Mouse (Mus musculus): ENCODE results near the gene Cox5b. TPM values are rescaled to one million over a fixed set of nuclear protein-coding genes. Genes with fewer than 3 reads are reported as not detected.

Gene Cox5b
- polyA plus RNA-seq, 1 experiment from 2014 or later, result 823 TPM

- no peak for ATAC-seq
- no peak overlapping the region for H3K4me3 ChIP-seq (ENCODE audit: low read length)
- no peak overlapping the region for H3K9ac ChIP-seq (ENCODE audit: low read depth, low read length)
- H3K4me2 ChIP-seq (ENCODE audit: low read length), result no peak overlapping the region
- 59% methylated on average over 7 of the region's 7 CpGs for WGBS
- no peaks in the 10 kb centered on the region for H3K27me3 ChIP-seq (replicated peaks; ENCODE audit: control insufficient read depth, insufficient read depth, low read length)
- no peaks in the 10 kb centered on the region for H3K36me3 ChIP-seq (ENCODE audit: control insufficient read depth, insufficient read depth, low read length)
- H3K9me3 ChIP-seq (ENCODE audit: control insufficient read depth, low read length), result no peaks in the 10 kb centered on the region
- no peak overlapping the region for H3K27ac ChIP-seq (ENCODE audit: low read depth, low read length)
- no peaks in the 10 kb centered on the region for H3K4me1 ChIP-seq (ENCODE audit: control insufficient read depth, insufficient read depth, low read depth, low read length)
Measured at GRCm38 (mm10) chr1:36680893-36681292, 10.4 kb upstream of the Cox5b start.

GRCm38 (mm10) chr1:36682620-36683355 is 8.5 kb upstream of the Cox5b start, which contains the start of gene Fam178b:
TSS of gene Fam178b (minus strand) at chr1:36683183.
- 93% methylated on average over 39 of the region's 39 CpGs for WGBS
- Histone ChIP-seq H3K36me3 (ENCODE audit: control insufficient read depth, insufficient read depth, low read length) (no peaks in the 10 kb centered on the region), H3K4me3 (ENCODE audit: low read length) (no peak within 1 kb of the TSS), H3K9ac (ENCODE audit: low read depth, low read length) (no peak within 1 kb of the TSS), H3K4me2 (ENCODE audit: low read length) (no peak within 1 kb of the TSS), H3K4me1 (ENCODE audit: control insufficient read depth, insufficient read depth, low read depth, low read length) (no peaks in the 10 kb centered on the region), H3K27me3 (replicated peaks; ENCODE audit: control insufficient read depth, insufficient read depth, low read length) (no peaks in the 10 kb centered on the region), H3K27ac (ENCODE audit: low read depth, low read length) (no peak within 1 kb of the TSS), H3K9me3 (ENCODE audit: control insufficient read depth, low read length) (no peaks in the 10 kb centered on the region)
- no peak for ATAC-seq

GRCm38 (mm10) chr1:36683810-36684467 is 7.3 kb upstream of the Cox5b start:
- no peaks in the 10 kb centered on the region for H3K36me3 ChIP-seq (ENCODE audit: control insufficient read depth, insufficient read depth, low read length)
- no peaks in the 10 kb centered on the region for H3K4me1 ChIP-seq (ENCODE audit: control insufficient read depth, insufficient read depth, low read depth, low read length)
- no peak overlapping the region for H3K4me2 ChIP-seq (ENCODE audit: low read length)
- H3K27ac ChIP-seq (ENCODE audit: low read depth, low read length), result no peak overlapping the region
- H3K9ac ChIP-seq (ENCODE audit: low read depth, low read length), result no peak overlapping the region
- no peak overlapping the region for H3K4me3 ChIP-seq (ENCODE audit: low read length)
- WGBS, result 12% methylated on average over 13 of the region's 13 CpGs
- H3K27me3 ChIP-seq (replicated peaks; ENCODE audit: control insufficient read depth, insufficient read depth, low read length), result no peaks in the 10 kb centered on the region
- peak; percentile 82 for ATAC-seq
- H3K9me3 ChIP-seq (ENCODE audit: control insufficient read depth, low read length), result no peaks in the 10 kb centered on the region

GRCm38 (mm10) chr1:36690671-36691235 is 496 bp upstream of the Cox5b start:
- peaks cover 10% of the 10 kb centered on the region for H3K36me3 ChIP-seq (ENCODE audit: control insufficient read depth, insufficient read depth, low read length)
- peaks cover 12% of the 10 kb centered on the region for H3K4me1 ChIP-seq (ENCODE audit: control insufficient read depth, insufficient read depth, low read depth, low read length)
- peak overlapping the region; percentile 92 for H3K4me2 ChIP-seq (ENCODE audit: low read length)
- H3K27me3 ChIP-seq (replicated peaks; ENCODE audit: control insufficient read depth, insufficient read depth, low read length), result no peaks in the 10 kb centered on the region
- no peaks in the 10 kb centered on the region for H3K9me3 ChIP-seq (ENCODE audit: control insufficient read depth, low read length)
- ATAC-seq, result peak; percentile 38
- H3K4me3 ChIP-seq (ENCODE audit: low read length), result peak overlapping the region; percentile 88
- WGBS, result 62% methylated on average over 11 of the region's 11 CpGs
- H3K9ac ChIP-seq (ENCODE audit: low read depth, low read length), result peak overlapping the region; percentile 68
- H3K27ac ChIP-seq (ENCODE audit: low read depth, low read length), result peak overlapping the region; percentile 56; the same call in 1 of the 2 replicates

GRCm38 (mm10) chr1:36694871-36695270 is 3.6 kb downstream of the Cox5b start:
- Histone ChIP-seq H3K9ac (ENCODE audit: low read depth, low read length) (no peak overlapping the region), H3K9me3 (ENCODE audit: control insufficient read depth, low read length) (no peaks in the 10 kb centered on the region), H3K27me3 (replicated peaks; ENCODE audit: control insufficient read depth, insufficient read depth, low read length) (no peaks in the 10 kb centered on the region), H3K27ac (ENCODE audit: low read depth, low read length) (no peak overlapping the region), H3K4me2 (ENCODE audit: low read length) (no peak overlapping the region), H3K4me3 (ENCODE audit: low read length) (no peak overlapping the region), H3K4me1 (ENCODE audit: control insufficient read depth, insufficient read depth, low read depth, low read length) (peaks cover 12% of the 10 kb centered on the region), H3K36me3 (ENCODE audit: control insufficient read depth, insufficient read depth, low read length) (peaks cover 19% of the 10 kb centered on the region)
- WGBS, result 94% methylated on average over 6 of the region's 6 CpGs
- ATAC-seq, result no peak

GRCm38 (mm10) chr1:36696411-36696810 is 5.2 kb downstream of the Cox5b start:
- no peak overlapping the region for H3K4me3 ChIP-seq (ENCODE audit: low read length)
- peaks cover 33% of the 10 kb centered on the region for H3K36me3 ChIP-seq (ENCODE audit: control insufficient read depth, insufficient read depth, low read length)
- 79% methylated on average over 6 of the region's 6 CpGs for WGBS
- H3K4me2 ChIP-seq (ENCODE audit: low read length), result no peak overlapping the region
- H3K9me3 ChIP-seq (ENCODE audit: control insufficient read depth, low read length), result no peaks in the 10 kb centered on the region
- H3K27ac ChIP-seq (ENCODE audit: low read depth, low read length), result no peak overlapping the region
- H3K9ac ChIP-seq (ENCODE audit: low read depth, low read length), result no peak overlapping the region
- ATAC-seq, result no peak
- H3K27me3 ChIP-seq (replicated peaks; ENCODE audit: control insufficient read depth, insufficient read depth, low read length), result no peaks in the 10 kb centered on the region
- peaks cover 8% of the 10 kb centered on the region for H3K4me1 ChIP-seq (ENCODE audit: control insufficient read depth, insufficient read depth, low read depth, low read length)

GRCm38 (mm10) chr1:36697030-36697429 is 5.8 kb downstream of the Cox5b start:
- Histone ChIP-seq H3K9ac (ENCODE audit: low read depth, low read length) (no peak overlapping the region), H3K36me3 (ENCODE audit: control insufficient read depth, insufficient read depth, low read length) (peaks cover 39% of the 10 kb centered on the region), H3K4me2 (ENCODE audit: low read length) (no peak overlapping the region), H3K27ac (ENCODE audit: low read depth, low read length) (no peak overlapping the region), H3K27me3 (replicated peaks; ENCODE audit: control insufficient read depth, insufficient read depth, low read length) (no peaks in the 10 kb centered on the region), H3K4me3 (ENCODE audit: low read length) (no peak overlapping the region), H3K4me1 (ENCODE audit: control insufficient read depth, insufficient read depth, low read depth, low read length) (peaks cover 7% of the 10 kb centered on the region), H3K9me3 (ENCODE audit: control insufficient read depth, low read length) (no peaks in the 10 kb centered on the region)
- ATAC-seq, result no peak
- 77% methylated on average over 5 of the region's 5 CpGs for WGBS

- WGBS, result 70% methylated on average over 2 of the region's 2 CpGs
- H3K4me1 ChIP-seq (ENCODE audit: control insufficient read depth, insufficient read depth, low read depth, low read length), result peaks cover 21% of the 10 kb centered on the region
- no peak overlapping the region for H3K4me3 ChIP-seq (ENCODE audit: low read length)
- no peaks in the 10 kb centered on the region for H3K27me3 ChIP-seq (replicated peaks; ENCODE audit: control insufficient read depth, insufficient read depth, low read length)
- H3K36me3 ChIP-seq (ENCODE audit: control insufficient read depth, insufficient read depth, low read length), result peaks cover 29% of the 10 kb centered on the region
- no peaks in the 10 kb centered on the region for H3K9me3 ChIP-seq (ENCODE audit: control insufficient read depth, low read length)
- no peak for ATAC-seq
- no peak overlapping the region for H3K9ac ChIP-seq (ENCODE audit: low read depth, low read length)
- no peak overlapping the region for H3K27ac ChIP-seq (ENCODE audit: low read depth, low read length)
- no peak overlapping the region for H3K4me2 ChIP-seq (ENCODE audit: low read length)
Measured at GRCm38 (mm10) chr1:36707166-36707565, 15.9 kb downstream of the Cox5b start.

GRCm38 (mm10) chr1:36707797-36708196 is 16.5 kb downstream of the Cox5b start:
- peak overlapping the region; percentile 98 for H3K9ac ChIP-seq (ENCODE audit: low read depth, low read length)
- no peaks in the 10 kb centered on the region for H3K9me3 ChIP-seq (ENCODE audit: control insufficient read depth, low read length)
- no peak overlapping the region for H3K27ac ChIP-seq (ENCODE audit: low read depth, low read length)
- H3K4me3 ChIP-seq (ENCODE audit: low read length), result no peak overlapping the region
- H3K36me3 ChIP-seq (ENCODE audit: control insufficient read depth, insufficient read depth, low read length), result peaks cover 26% of the 10 kb centered on the region
- H3K4me2 ChIP-seq (ENCODE audit: low read length), result peak overlapping the region; percentile 72
- H3K27me3 ChIP-seq (replicated peaks; ENCODE audit: control insufficient read depth, insufficient read depth, low read length), result no peaks in the 10 kb centered on the region
- H3K4me1 ChIP-seq (ENCODE audit: control insufficient read depth, insufficient read depth, low read depth, low read length), result peaks cover 21% of the 10 kb centered on the region
- no peak for ATAC-seq
- WGBS, result 83% methylated on average over 3 of the region's 3 CpGs
